Mouse (Mus musculus): ENCODE data around the gene Wasf2. TPM values are rescaled to one million over a fixed set of nuclear protein-coding genes. Genes with fewer than 3 reads are reported as not detected.
A peak's percentile ranks its signal among the peaks of the same experiment; 100 is the strongest.

Gene Wasf2
- total and polyA plus RNA-seq, 3 experiments = 14.9 to 59.5 (median 21.7) TPM

DNA sequence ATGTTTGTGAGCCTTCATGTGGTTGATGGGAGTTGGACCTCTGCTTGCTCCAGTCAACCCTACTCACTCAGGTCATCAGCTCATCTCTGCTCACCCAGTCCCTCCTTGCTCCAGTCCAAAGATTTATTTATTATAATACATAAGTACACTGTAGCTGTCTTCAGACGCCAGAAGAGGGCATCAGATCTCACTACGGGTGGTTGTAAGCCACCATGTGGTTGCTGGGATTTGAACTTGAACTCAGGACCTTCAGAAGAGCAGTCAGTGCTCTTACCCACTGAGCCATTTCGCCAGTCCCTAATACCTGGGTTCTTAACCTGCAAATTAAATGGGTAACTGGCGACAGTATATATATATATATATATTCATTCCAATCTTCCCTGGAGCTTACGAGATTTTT is 105.1 kb downstream of the Wasf2 start:
- dilution Hi-C loops (cut with MboI; ENCODE audit: extremely low pct_ligation_motif_present, extremely low pct_unique_long_range_greater_than_20kb, low sequenced_read_pairs) (no loop called here), in situ Hi-C loops (cut with MboI; ENCODE audit: low pct_ligation_motif_present, low pct_unique_long_range_greater_than_20kb, low sequenced_read_pairs) (no loop called here)
- Histone ChIP-seq H3K9ac (ENCODE audit: insufficient read depth, low read depth) (no peak overlapping the region), H3K4me2 (ENCODE audit: insufficient read depth, low read depth, poor library complexity, severe bottlenecking) (no peak overlapping the region), H3K27ac (ENCODE audit: insufficient read depth, low read depth) (no peak overlapping the region), H3K9me3 (replicated peaks; ENCODE audit: low read length) (peaks cover 7% of the 10 kb centered on the region), H3K4me3 (replicated peaks in 1 of 3; ENCODE audit: low read depth in 2 of 3, low read length in 2 of 3, poor library complexity in 1 of 3) (no peak overlapping the region), H3K27me3 (replicated peaks) (peaks cover 14% of the 10 kb centered on the region), H3K4me1 (ENCODE audit: control insufficient read depth in 1 of 2, insufficient read depth in 2 of 2) (peaks cover 3 to 14% of the 10 kb centered on the region in 2 experiments; a peak in 3 of 4 replicates), H3K36me3 (replicated peaks in 1 of 2; ENCODE audit: control insufficient read depth in 1 of 2, insufficient read depth in 1 of 2, low read length in 1 of 2) (no peaks in the 10 kb centered on the region), H3K79me2 (replicated peaks; ENCODE audit: control insufficient read depth, extremely low read depth, insufficient read depth, poor library complexity, severe bottlenecking) (no peaks in the 10 kb centered on the region)
- DNase-seq (ENCODE audit: extremely low read depth) = no peak
- TF ChIP-seq CTCF (conservative IDR thresholded peaks at IDR 0.05 in 1 of 2, IDR thresholded peaks at IDR 0.05 in 1 of 2; ENCODE audit: low read depth in 2 of 2, low read length in 2 of 2) = 0 out of 4 replicates have a peak, but pooled peaks of 1 of the 2 experiments have one; percentile 3
- no peak for TF ChIP-seq RAD21 (IDR thresholded peaks at IDR 0.05; ENCODE audit: low read depth, low read length)

GRCm38 (mm10) chr4:133237911-133238310 is 107.6 kb downstream of the Wasf2 start:
- H3K79me2 ChIP-seq (replicated peaks; ENCODE audit: control insufficient read depth, extremely low read depth, insufficient read depth, poor library complexity, severe bottlenecking) = no peaks in the 10 kb centered on the region
- no peak overlapping the region for H3K9ac ChIP-seq (ENCODE audit: insufficient read depth, low read depth)
- peaks cover 3 to 22% of the 10 kb centered on the region in 2 experiments; a peak in 3 of 4 replicates for H3K4me1 ChIP-seq (ENCODE audit: control insufficient read depth in 1 of 2, insufficient read depth in 2 of 2)
- no peak overlapping the region for H3K4me2 ChIP-seq (ENCODE audit: insufficient read depth, low read depth, poor library complexity, severe bottlenecking)
- no peaks in the 10 kb centered on the region for H3K36me3 ChIP-seq (replicated peaks in 1 of 2; ENCODE audit: control insufficient read depth in 1 of 2, insufficient read depth in 1 of 2, low read length in 1 of 2)
- in situ Hi-C loops (cut with MboI; ENCODE audit: low pct_ligation_motif_present, low pct_unique_long_range_greater_than_20kb, low sequenced_read_pairs) (no loop called here), dilution Hi-C loops (cut with MboI; ENCODE audit: extremely low pct_ligation_motif_present, extremely low pct_unique_long_range_greater_than_20kb, low sequenced_read_pairs) (no loop called here)
- TF ChIP-seq JUND (conservative IDR thresholded peaks at IDR 0.05; ENCODE audit: low read depth, low read length) (no peak), SIN3A (IDR thresholded peaks at IDR 0.05; ENCODE audit: low read length) (no peak), JUN (IDR thresholded peaks at IDR 0.05; ENCODE audit: insufficient read depth, low read depth, low read length) (no peak), SMC3 (IDR thresholded peaks at IDR 0.05; ENCODE audit: low read depth, low read length) (no peak), ZKSCAN1 (IDR thresholded peaks at IDR 0.05; ENCODE audit: borderline replicate concordance, low read depth, low read length) (no peak), RCOR1 (conservative IDR thresholded peaks at IDR 0.05; ENCODE audit: low read depth, low read length) (no peak), EP300 (IDR thresholded peaks at IDR 0.05; ENCODE audit: low read length) (no peak), RAD21 (IDR thresholded peaks at IDR 0.05; ENCODE audit: low read depth, low read length) (no peak), MAFK (IDR thresholded peaks at IDR 0.05; ENCODE audit: insufficient replicate concordance, low read length) (no peak), ZNF384 (IDR thresholded peaks at IDR 0.05; ENCODE audit: low read depth, low read length) (no peak), E2F4 (IDR thresholded peaks at IDR 0.05; ENCODE audit: insufficient replicate concordance, low read depth, low read length) (no peak), MYC (IDR thresholded peaks at IDR 0.05; ENCODE audit: low read depth, low read length) (no peak)
- H3K4me3 ChIP-seq (replicated peaks in 1 of 3; ENCODE audit: low read depth in 2 of 3, low read length in 2 of 3, poor library complexity in 1 of 3) = no peak overlapping the region
- peaks cover 32% of the 10 kb centered on the region for H3K27me3 ChIP-seq (replicated peaks)
- peak; percentile 48 for DNase-seq (ENCODE audit: extremely low read depth)
- peaks cover 2% of the 10 kb centered on the region for H3K9me3 ChIP-seq (replicated peaks; ENCODE audit: low read length)
- no peak overlapping the region for H3K27ac ChIP-seq (ENCODE audit: insufficient read depth, low read depth)

- dilution Hi-C loops (cut with MboI; ENCODE audit: extremely low pct_ligation_motif_present, extremely low pct_unique_long_range_greater_than_20kb, low sequenced_read_pairs) (no loop called here), in situ Hi-C loops (cut with MboI; ENCODE audit: low pct_ligation_motif_present, low pct_unique_long_range_greater_than_20kb, low sequenced_read_pairs) (no loop called here)
- peak within 1 kb of the TSS; percentile 93 for H3K4me2 ChIP-seq (ENCODE audit: insufficient read depth, low read depth, poor library complexity, severe bottlenecking)
- H3K9ac ChIP-seq (ENCODE audit: insufficient read depth, low read depth) = peak within 1 kb of the TSS; percentile 60
- no peak within 1 kb of the TSS for H3K27ac ChIP-seq (ENCODE audit: insufficient read depth, low read depth)
- no peaks in the 10 kb centered on the region for H3K79me2 ChIP-seq (replicated peaks; ENCODE audit: control insufficient read depth, extremely low read depth, insufficient read depth, poor library complexity, severe bottlenecking)
- H3K36me3 ChIP-seq (replicated peaks in 1 of 2; ENCODE audit: control insufficient read depth in 1 of 2, insufficient read depth in 1 of 2, low read length in 1 of 2) = no peaks in the 10 kb centered on the region
- peaks cover 2% of the 10 kb centered on the region for H3K9me3 ChIP-seq (replicated peaks; ENCODE audit: low read length)
- TF ChIP-seq ETS1 (conservative IDR thresholded peaks at IDR 0.05; ENCODE audit: low read depth, low read length) (no peak), NELFE (IDR thresholded peaks at IDR 0.05; ENCODE audit: low read depth, low read length) (no peak), SMC3 (IDR thresholded peaks at IDR 0.05; ENCODE audit: low read depth, low read length) (no peak), CHD2 (IDR thresholded peaks at IDR 0.05; ENCODE audit: low read length) (no peak)
- peak within 1 kb of the TSS; percentile 49 to 64 (median 50) for H3K4me3 ChIP-seq (replicated peaks in 1 of 3; ENCODE audit: low read depth in 2 of 3, low read length in 2 of 3, poor library complexity in 1 of 3)
- peaks cover 3 to 22% of the 10 kb centered on the region in 2 experiments; a peak in 3 of 4 replicates for H3K4me1 ChIP-seq (ENCODE audit: control insufficient read depth in 1 of 2, insufficient read depth in 2 of 2)
- peaks cover 53% of the 10 kb centered on the region for H3K27me3 ChIP-seq (replicated peaks)
- DNase-seq (ENCODE audit: extremely low read depth) = no peak
Measured at GRCm38 (mm10) chr4:133240490-133240921, 110.2 kb downstream of the Wasf2 start, which contains the start of gene Map3k6. Gene Map3k6, plus strand, starts transcription at chr4:133240818.

Measured in CH12.LX (cell line).